Mouse (Mus musculus): ENCODE results near the gene Olfr283. TPM values are rescaled to one million over a fixed set of nuclear protein-coding genes. Genes with fewer than 3 reads are reported as not detected.
A peak's percentile ranks its signal among the peaks of the same experiment; 100 is the strongest.

Gene Olfr283
- polyA plus RNA-seq, 1 experiment from 2014 or later = not detected

- no peak overlapping the region for H3K27ac ChIP-seq (ENCODE audit: low read length)
- peak overlapping the region; percentile 30 for H3K4me3 ChIP-seq (ENCODE audit: low read length)
- H3K27me3 ChIP-seq (ENCODE audit: insufficient read depth, low read length) = no peaks in the 10 kb centered on the region
- no peaks in the 10 kb centered on the region for H3K9me3 ChIP-seq (ENCODE audit: low read length)
- H3K36me3 ChIP-seq (ENCODE audit: insufficient read depth, low read length) = no peaks in the 10 kb centered on the region
- H3K4me2 ChIP-seq (replicated peaks; ENCODE audit: low read depth, low read length) = peak overlapping the region; percentile 49
- ATAC-seq (ENCODE audit: low FRiP score, low TSS enrichment) = no peak
- no peaks in the 10 kb centered on the region for H3K4me1 ChIP-seq (ENCODE audit: insufficient read depth, low read length)
- 58% methylated on average over 17 of the region's 17 CpGs for WGBS
- H3K9ac ChIP-seq (replicated peaks; ENCODE audit: low read length) = no peak overlapping the region; the same call in 1 of the 2 replicates
Measured at GRCm38 (mm10) chr15:98408406-98409060, 27.8 kb upstream of the Olfr283 start.

- no peak overlapping the region for H3K9ac ChIP-seq (replicated peaks; ENCODE audit: low read length)
- no peaks in the 10 kb centered on the region for H3K36me3 ChIP-seq (ENCODE audit: insufficient read depth, low read length)
- no peaks in the 10 kb centered on the region for H3K9me3 ChIP-seq (ENCODE audit: low read length)
- H3K27me3 ChIP-seq (ENCODE audit: insufficient read depth, low read length) = no peaks in the 10 kb centered on the region
- peaks cover 12% of the 10 kb centered on the region for H3K4me1 ChIP-seq (ENCODE audit: insufficient read depth, low read length)
- no peak overlapping the region for H3K4me3 ChIP-seq (ENCODE audit: low read length)
- no peak for ATAC-seq (ENCODE audit: low FRiP score, low TSS enrichment)
- H3K4me2 ChIP-seq (replicated peaks; ENCODE audit: low read depth, low read length) = no peak overlapping the region
- H3K27ac ChIP-seq (ENCODE audit: low read length) = no peak overlapping the region
- 51% methylated on average over 10 of the region's 10 CpGs for WGBS
Measured at GRCm38 (mm10) chr15:98402356-98402755, 21.6 kb upstream of the Olfr283 start.

DNA sequence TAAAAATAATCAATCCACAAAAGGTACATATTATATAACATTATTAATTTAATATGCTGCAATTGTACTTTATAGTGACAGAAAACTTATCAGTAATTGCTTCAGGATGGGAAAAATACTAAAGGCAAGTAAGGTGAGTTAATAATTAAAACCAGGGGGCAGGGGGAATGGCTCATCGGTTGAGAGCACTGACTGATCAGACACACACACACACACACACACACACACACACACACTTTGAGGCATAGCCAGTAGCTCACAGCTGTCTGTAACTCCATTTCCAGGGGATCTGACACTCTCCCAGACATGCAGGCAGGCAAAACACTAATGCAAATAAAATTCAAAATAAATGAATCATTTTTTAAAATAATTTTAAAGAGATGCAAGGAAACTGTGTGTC lies 16.4 kb upstream of the Olfr283 start:
- Histone ChIP-seq H3K36me3 (ENCODE audit: insufficient read depth, low read length) (no peaks in the 10 kb centered on the region), H3K4me2 (replicated peaks; ENCODE audit: low read depth, low read length) (no peak overlapping the region), H3K9me3 (ENCODE audit: low read length) (no peaks in the 10 kb centered on the region; the same call in 1 of the 2 replicates), H3K27ac (ENCODE audit: low read length) (no peak overlapping the region), H3K4me1 (ENCODE audit: insufficient read depth, low read length) (peaks cover 9% of the 10 kb centered on the region; the same call in 1 of the 2 replicates), H3K9ac (replicated peaks; ENCODE audit: low read length) (no peak overlapping the region), H3K27me3 (ENCODE audit: insufficient read depth, low read length) (no peaks in the 10 kb centered on the region), H3K4me3 (ENCODE audit: low read length) (no peak overlapping the region)
- 29% methylated on average over 1 of the region's 1 CpGs for WGBS
- no peak; the same call in 1 of the 2 replicates for ATAC-seq (ENCODE audit: low FRiP score, low TSS enrichment)

DNA sequence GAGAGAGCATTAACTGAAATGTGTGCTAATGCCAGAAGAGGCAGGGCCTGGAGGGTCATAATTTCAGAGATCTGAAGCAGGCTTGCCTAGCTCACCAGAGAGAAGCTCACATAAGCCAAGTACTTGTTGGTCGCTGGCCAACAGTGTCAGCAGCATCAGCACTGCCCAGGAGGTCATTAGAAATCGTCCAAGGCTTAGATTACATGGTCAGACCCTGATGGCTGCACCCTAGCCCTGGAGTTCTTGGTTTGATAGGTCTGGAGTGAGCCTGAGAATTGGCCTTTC lies 11.1 kb upstream of the Olfr283 start:
- no peaks in the 10 kb centered on the region for H3K36me3 ChIP-seq (ENCODE audit: insufficient read depth, low read length)
- no peaks in the 10 kb centered on the region; the same call in 1 of the 2 replicates for H3K4me1 ChIP-seq (ENCODE audit: insufficient read depth, low read length)
- H3K4me3 ChIP-seq (ENCODE audit: low read length) = no peak overlapping the region
- no peak for ATAC-seq (ENCODE audit: low FRiP score, low TSS enrichment)
- WGBS = 28% methylated on average over 2 of the region's 2 CpGs
- no peak overlapping the region for H3K27ac ChIP-seq (ENCODE audit: low read length)
- no peaks in the 10 kb centered on the region; the same call in 1 of the 2 replicates for H3K9me3 ChIP-seq (ENCODE audit: low read length)
- no peak overlapping the region for H3K4me2 ChIP-seq (replicated peaks; ENCODE audit: low read depth, low read length)
- H3K27me3 ChIP-seq (ENCODE audit: insufficient read depth, low read length) = no peaks in the 10 kb centered on the region
- H3K9ac ChIP-seq (replicated peaks; ENCODE audit: low read length) = no peak overlapping the region

GRCm38 (mm10) chr15:98391081-98391902 lies 10.5 kb upstream of the Olfr283 start:
- 58% methylated on average over 10 of the region's 10 CpGs for WGBS
- H3K4me3 ChIP-seq (ENCODE audit: low read length) = no peak overlapping the region
- H3K36me3 ChIP-seq (ENCODE audit: insufficient read depth, low read length) = no peaks in the 10 kb centered on the region
- H3K9ac ChIP-seq (replicated peaks; ENCODE audit: low read length) = no peak overlapping the region
- no peaks in the 10 kb centered on the region for H3K27me3 ChIP-seq (ENCODE audit: insufficient read depth, low read length)
- no peak overlapping the region for H3K4me2 ChIP-seq (replicated peaks; ENCODE audit: low read depth, low read length)
- H3K9me3 ChIP-seq (ENCODE audit: low read length) = no peaks in the 10 kb centered on the region; the same call in 1 of the 2 replicates
- no peak for ATAC-seq (ENCODE audit: low FRiP score, low TSS enrichment)
- no peak overlapping the region for H3K27ac ChIP-seq (ENCODE audit: low read length)
- no peaks in the 10 kb centered on the region; the same call in 1 of the 2 replicates for H3K4me1 ChIP-seq (ENCODE audit: insufficient read depth, low read length)

- Histone ChIP-seq H3K9me3 (ENCODE audit: low read length) (no peaks in the 10 kb centered on the region), H3K36me3 (ENCODE audit: insufficient read depth, low read length) (no peaks in the 10 kb centered on the region), H3K4me3 (ENCODE audit: low read length) (no peak overlapping the region), H3K27me3 (ENCODE audit: insufficient read depth, low read length) (no peaks in the 10 kb centered on the region), H3K9ac (replicated peaks; ENCODE audit: low read length) (no peak overlapping the region), H3K4me1 (ENCODE audit: insufficient read depth, low read length) (no peaks in the 10 kb centered on the region; the same call in 1 of the 2 replicates), H3K4me2 (replicated peaks; ENCODE audit: low read depth, low read length) (no peak overlapping the region), H3K27ac (ENCODE audit: low read length) (no peak overlapping the region)
- 31% methylated on average over 7 of the region's 7 CpGs for WGBS
- peak; percentile 74; the same call in 1 of the 2 replicates for ATAC-seq (ENCODE audit: low FRiP score, low TSS enrichment)
Measured at GRCm38 (mm10) chr15:98389796-98390195, 9.1 kb upstream of the Olfr283 start.

DNA sequence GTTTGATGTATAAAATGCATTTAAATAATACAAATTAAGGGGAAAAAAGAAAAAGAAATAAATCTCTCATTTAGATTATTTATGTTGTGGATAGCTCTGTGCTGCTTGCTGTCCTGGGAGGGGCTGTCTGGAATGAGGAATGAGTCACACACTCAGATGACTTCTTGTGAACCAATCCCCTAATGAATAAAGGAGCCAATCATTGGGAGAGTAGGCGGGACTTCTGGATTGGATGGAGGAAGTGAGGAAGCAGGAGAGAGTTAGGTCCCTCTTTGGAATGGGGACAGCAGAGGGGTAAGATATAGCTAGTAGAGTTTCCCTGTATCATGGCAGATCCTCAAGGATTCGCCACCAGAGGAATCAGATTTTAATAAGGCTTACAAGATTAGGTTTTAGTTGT lies 6.9 kb upstream of the Olfr283 start:
- no peak overlapping the region for H3K4me3 ChIP-seq (ENCODE audit: low read length)
- no peaks in the 10 kb centered on the region for H3K36me3 ChIP-seq (ENCODE audit: insufficient read depth, low read length)
- H3K27ac ChIP-seq (ENCODE audit: low read length) = no peak overlapping the region
- WGBS = 80% methylated on average over 2 of the region's 2 CpGs
- H3K9ac ChIP-seq (replicated peaks; ENCODE audit: low read length) = no peak overlapping the region
- H3K4me2 ChIP-seq (replicated peaks; ENCODE audit: low read depth, low read length) = no peak overlapping the region
- H3K9me3 ChIP-seq (ENCODE audit: low read length) = no peaks in the 10 kb centered on the region
- H3K27me3 ChIP-seq (ENCODE audit: insufficient read depth, low read length) = no peaks in the 10 kb centered on the region
- H3K4me1 ChIP-seq (ENCODE audit: insufficient read depth, low read length) = no peaks in the 10 kb centered on the region; the same call in 1 of the 2 replicates
- no peak for ATAC-seq (ENCODE audit: low FRiP score, low TSS enrichment)

GRCm38 (mm10) chr15:98378209-98378608 lies 2.5 kb downstream of the Olfr283 start:
- H3K4me2 ChIP-seq (replicated peaks; ENCODE audit: low read depth, low read length) = no peak overlapping the region
- no peak for ATAC-seq (ENCODE audit: low FRiP score, low TSS enrichment)
- no peak overlapping the region for H3K4me3 ChIP-seq (ENCODE audit: low read length)
- H3K4me1 ChIP-seq (ENCODE audit: insufficient read depth, low read length) = no peaks in the 10 kb centered on the region
- no peaks in the 10 kb centered on the region for H3K36me3 ChIP-seq (ENCODE audit: insufficient read depth, low read length)
- no peaks in the 10 kb centered on the region for H3K9me3 ChIP-seq (ENCODE audit: low read length)
- 89% methylated on average over 13 of the region's 13 CpGs for WGBS
- no peak overlapping the region for H3K9ac ChIP-seq (replicated peaks; ENCODE audit: low read length)
- no peak overlapping the region for H3K27ac ChIP-seq (ENCODE audit: low read length)
- no peaks in the 10 kb centered on the region for H3K27me3 ChIP-seq (ENCODE audit: insufficient read depth, low read length)

DNA sequence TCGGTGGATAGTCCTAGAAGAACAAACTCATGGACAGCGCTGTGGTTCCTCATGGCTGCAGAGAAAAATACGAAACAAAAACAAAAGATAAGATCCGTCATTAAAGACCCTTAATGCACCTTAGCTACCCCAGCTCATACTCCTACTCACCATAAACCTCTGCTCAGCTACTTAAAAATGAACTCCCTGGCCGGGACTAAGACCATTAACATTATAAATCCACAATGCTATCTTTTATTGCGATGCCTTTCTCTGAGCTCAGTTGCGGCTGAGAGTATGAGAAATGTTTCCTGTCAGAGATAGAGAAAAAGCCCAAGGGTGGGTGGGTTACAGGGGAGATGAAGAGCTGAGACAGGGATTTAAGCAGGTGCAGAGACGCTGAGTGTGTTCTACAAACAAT lies 39.9 kb downstream of the Olfr283 start, which contains the start of gene Olfr284:
Gene Olfr284 (minus strand): TSS at position 101 of the 400 bp plus-strand sequence.
- Histone ChIP-seq H3K36me3 (ENCODE audit: insufficient read depth, low read length) (no peaks in the 10 kb centered on the region), H3K4me2 (replicated peaks; ENCODE audit: low read depth, low read length) (no peak within 1 kb of the TSS), H3K27me3 (ENCODE audit: insufficient read depth, low read length) (no peaks in the 10 kb centered on the region), H3K4me3 (ENCODE audit: low read length) (no peak within 1 kb of the TSS), H3K27ac (ENCODE audit: low read length) (no peak within 1 kb of the TSS), H3K9ac (replicated peaks; ENCODE audit: low read length) (no peak within 1 kb of the TSS), H3K9me3 (ENCODE audit: low read length) (no peaks in the 10 kb centered on the region), H3K4me1 (ENCODE audit: insufficient read depth, low read length) (no peaks in the 10 kb centered on the region)
- WGBS = 53% methylated on average over 8 of the region's 8 CpGs
- no peak for ATAC-seq (ENCODE audit: low FRiP score, low TSS enrichment)
